Mouse (Mus musculus) embryonic fibroblast, embryonic 13.5 days (primary cell): ENCODE data around the gene Polr2a.

ENCODE experiments used
- CTCF ChIP-seq: IDR thresholded peaks from 2 replicates; pipeline ENCODE4 v1.5.1; 2011; ENCODE audit warnings: mild to moderate bottlenecking, control low read depth, low read length, moderate library complexity, borderline replicate concordance; ENCODE audit not compliant: insufficient read depth
- POLR2A ChIP-seq: IDR thresholded peaks from 2 replicates; pipeline ENCODE4 v1.6.1; 2011; ENCODE audit warnings: low read depth, mild to moderate bottlenecking, control low read depth, low read length, moderate library complexity

DNA sequence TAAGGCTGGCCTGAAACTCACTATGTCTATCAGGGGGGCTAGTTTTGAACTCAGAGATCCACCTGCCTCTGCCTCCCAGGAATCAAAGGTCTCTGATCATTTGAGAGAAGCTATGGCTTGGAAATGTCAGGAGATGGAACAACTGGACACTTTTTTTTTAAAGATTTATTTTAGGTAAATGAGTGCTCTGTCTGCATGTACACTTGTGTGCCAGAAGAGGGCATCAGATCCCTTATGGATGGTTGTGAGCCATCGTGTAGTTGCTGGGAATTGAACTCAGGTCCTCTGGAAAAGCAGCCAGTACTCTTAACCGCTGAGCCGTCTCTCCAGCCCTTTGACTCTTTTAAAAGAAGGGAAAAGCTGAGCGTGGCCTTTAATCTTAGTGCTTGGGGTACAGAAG is 47.9 kb upstream of the Polr2a start:
- no peak for TF ChIP-seq POLR2A
- TF ChIP-seq CTCF, result no peak
